Mouse (Mus musculus): ENCODE results near the gene Slc44a1. TPM values are rescaled to one million over a fixed set of nuclear protein-coding genes. Genes with fewer than 3 reads are reported as not detected.

The Slc44a1 gene
- 13.1 and 16.6 TPM in 2 replicates for polyA plus RNA-seq (2012)

DNA sequence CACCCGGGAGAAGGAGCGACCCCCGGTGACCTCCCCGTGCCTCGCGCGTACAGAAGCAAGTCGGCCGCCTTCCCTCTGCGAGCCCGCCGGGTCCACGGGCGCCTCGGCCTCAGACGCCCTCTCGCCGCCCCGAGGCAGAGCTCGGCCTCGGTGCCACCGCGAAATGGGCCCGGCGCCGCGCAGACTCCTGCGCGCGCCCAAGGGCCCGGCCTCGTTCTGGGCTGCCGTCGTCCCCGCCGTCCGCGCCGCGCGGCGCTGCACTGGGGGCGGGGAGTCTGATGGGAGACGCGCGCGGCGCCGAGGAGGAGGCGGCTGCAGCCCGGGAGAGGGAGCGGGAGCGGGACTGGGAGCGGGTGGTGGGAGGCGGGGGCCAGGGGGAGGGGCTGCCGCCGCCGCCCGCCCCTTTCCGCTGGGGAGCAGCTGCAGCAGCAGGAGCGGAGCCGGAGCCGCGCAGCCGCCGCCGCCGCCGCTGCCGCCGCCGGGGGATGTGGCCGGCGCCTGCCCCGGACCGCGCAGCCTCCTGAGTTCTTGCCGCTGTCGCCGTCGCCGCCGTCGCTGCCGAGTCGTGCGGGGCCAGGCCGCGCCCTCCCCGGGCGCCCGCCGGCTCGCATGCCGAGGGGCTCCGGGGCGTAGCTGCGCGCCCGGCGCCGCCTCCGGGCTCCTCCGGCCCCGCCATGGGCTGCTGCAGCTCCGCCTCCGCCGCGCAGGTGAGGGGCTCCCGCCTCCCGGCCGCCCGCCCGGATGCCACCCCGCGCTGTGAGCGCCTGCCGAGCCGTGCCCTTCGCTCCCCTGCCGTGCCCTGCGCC, at the start of gene Slc44a1:
TSS of gene Slc44a1 (plus strand) at position 404 of the 806 bp plus-strand sequence.
- TF ChIP-seq GATA1 (IDR thresholded peaks at IDR 0.05; ENCODE audit: low read length) = no peak

DNA sequence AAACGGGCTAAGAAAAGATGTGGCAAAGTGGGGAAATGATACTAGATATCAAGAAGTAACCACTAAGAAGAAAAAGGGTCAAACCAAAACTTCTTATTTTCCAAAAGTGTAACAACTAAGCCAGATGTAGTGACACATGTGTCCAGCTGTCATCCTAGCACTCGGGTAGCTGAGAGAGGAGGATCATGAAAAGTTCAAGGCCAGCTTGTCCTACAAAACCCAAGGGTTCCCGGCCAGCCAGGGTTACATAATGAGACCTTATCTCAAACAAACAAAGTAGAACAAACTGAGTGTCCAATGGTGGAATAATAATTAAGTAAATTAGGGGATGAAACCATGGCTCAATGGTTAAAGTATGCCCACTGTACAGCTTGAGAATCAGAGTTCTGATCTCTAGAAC, 45.2 kb upstream of the Slc44a1 start:
- no peak for TF ChIP-seq GATA1 (IDR thresholded peaks at IDR 0.05; ENCODE audit: low read length)

DNA sequence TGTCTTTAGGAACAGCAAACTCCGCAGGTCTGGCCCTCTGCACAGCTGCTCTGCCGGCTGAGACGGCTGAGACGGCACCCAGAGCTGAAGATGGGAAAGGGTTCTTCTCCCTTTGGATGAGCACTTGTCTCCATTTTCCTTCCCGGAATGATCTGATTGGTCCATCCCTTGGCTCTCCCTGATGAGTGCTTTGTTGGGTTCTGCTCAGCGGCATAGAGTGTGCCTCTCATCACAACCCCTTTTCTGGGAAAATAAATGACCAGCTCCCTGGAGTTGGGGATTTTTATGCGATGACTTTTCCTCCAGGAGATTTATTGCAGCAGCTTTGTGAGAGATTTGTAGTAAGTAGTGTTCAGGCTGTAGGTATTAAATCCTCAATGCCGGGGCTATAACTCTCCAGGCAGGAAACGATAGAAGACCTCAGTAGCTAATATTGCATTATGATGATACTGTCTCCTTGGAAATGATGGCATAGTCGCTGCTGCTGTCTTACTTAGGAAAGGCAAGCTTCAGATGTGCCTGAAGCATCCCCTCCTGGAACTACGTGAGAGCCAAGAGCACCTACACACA, 43.5 kb upstream of the Slc44a1 start:
- no peak for TF ChIP-seq GATA1 (IDR thresholded peaks at IDR 0.05; ENCODE audit: low read length)

DNA sequence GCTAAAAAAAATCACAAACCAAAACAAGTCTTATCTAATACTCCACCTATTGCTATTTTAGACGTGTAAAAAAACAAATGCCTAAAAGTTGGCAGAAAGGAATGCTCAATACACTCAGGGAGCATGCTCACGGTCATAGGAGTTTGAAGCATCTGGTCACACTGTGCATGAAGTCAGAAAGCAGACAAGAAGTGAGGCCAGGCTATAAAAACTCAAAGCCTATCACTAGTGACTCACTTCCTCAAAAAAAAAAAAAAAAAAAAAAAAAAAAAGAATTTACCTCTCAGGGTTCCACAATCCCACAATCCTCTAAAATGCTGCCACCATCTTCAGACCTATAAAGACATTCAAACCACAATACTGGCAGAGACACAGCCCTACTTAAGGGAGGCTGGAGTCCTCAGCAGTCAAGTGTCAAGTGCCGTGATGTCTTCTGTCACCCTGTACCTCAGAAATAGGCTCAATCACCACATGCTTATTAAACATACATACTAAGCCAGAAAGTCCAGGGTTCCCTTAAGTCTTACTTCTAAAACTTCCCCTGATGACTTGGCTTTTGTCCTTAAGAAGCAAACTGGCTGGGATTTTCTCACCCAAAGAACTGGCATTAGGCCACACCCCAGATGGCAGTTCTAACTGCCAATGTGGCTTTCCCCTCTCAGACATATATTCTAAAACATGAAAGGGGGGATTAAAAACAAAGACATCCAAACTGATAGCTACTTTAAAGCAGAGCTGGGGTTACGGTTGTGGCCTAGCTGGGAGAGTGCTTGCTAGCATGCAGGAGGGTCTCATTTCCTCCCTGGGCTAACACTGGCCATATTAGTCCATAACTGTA, 42.7 kb upstream of the Slc44a1 start:
- no peak for TF ChIP-seq GATA1 (IDR thresholded peaks at IDR 0.05; ENCODE audit: low read length)

DNA sequence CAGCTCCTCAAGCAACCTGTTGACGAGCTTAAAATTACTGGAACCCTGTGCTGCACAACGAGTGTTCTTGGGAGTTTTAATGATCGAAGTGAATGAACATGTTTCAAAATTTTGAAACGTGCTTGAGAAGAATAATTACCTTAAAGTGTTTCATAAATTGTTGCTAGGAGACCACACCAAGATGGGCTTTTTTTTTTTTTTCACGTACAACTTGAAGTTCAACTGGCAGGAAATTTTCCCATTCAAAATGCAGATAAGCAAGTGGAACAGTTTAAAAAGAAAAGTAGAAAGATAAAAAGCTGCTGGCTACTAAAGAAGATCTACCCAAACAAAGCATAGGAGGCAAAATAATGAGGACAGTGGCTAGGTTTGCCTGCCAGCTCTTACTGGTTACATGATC, 41.7 kb upstream of the Slc44a1 start:
- TF ChIP-seq GATA1 (IDR thresholded peaks at IDR 0.05; ENCODE audit: low read length) = no peak

DNA sequence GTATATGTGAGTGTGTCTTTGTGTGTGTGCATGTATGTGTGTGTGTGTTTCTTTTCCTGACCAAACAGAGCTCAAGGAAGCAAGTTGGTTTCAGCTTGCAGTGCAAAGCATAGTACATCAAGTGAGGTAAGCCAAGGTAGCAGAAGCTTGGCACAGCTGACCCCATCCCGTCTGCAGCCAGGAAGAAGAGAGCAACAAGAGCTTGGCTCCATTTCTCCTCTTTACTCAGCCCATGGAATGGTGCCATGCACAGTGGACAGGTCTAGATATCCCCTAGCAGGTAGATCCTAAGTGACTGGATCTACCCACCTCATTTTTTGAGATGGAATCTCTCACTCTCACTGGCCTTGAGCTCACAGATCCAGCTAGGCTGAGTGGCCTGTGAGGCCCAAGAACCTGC, 40.8 kb upstream of the Slc44a1 start:
- TF ChIP-seq GATA1 (IDR thresholded peaks at IDR 0.05; ENCODE audit: low read length) = no peak

DNA sequence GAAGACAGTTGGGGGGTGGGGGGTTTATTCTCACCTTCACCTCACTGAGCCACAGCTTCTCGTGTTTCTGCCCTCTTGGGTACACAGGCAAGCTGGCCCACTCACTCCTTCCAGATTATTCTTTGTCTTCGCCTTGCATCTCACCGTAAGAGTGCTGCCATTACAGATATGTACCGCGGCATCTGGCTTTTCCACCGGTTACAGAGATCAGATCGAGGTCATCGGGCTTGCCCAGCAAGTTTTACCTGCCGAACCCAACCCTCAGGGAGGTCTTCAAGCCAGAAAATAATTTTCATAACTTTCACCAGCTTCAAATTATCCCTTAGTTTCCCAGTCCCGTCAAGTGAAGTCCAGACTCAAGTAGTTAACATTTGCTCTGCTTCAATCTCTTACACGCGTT, 36.8 kb upstream of the Slc44a1 start:
- TF ChIP-seq GATA1 (IDR thresholded peaks at IDR 0.05; ENCODE audit: low read length) = no peak

DNA sequence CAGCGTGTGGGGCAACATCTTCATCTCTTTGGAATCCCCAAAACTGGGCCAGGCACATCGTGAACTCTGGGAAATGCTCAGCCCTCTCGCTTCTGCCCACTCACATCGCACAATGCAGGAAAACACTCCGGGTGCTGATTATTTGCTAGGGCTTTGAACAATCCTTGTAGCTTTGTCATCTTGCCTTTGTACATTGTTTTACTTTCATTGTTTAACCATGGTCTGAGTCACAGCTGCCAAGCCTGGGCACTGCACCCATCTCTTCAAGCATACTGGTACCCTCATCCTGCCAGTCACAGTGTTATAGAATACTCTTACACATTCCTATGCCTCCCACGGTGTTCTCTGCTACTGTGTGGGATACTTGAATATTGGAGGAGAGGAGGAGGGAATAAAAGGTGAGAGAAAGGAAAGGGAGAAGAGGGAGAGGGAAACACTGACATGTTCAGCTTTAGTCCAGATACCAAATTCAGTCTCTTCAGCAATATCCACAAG, 35.7 kb upstream of the Slc44a1 start:
- TF ChIP-seq GATA1 (IDR thresholded peaks at IDR 0.05; ENCODE audit: low read length) = no peak

DNA sequence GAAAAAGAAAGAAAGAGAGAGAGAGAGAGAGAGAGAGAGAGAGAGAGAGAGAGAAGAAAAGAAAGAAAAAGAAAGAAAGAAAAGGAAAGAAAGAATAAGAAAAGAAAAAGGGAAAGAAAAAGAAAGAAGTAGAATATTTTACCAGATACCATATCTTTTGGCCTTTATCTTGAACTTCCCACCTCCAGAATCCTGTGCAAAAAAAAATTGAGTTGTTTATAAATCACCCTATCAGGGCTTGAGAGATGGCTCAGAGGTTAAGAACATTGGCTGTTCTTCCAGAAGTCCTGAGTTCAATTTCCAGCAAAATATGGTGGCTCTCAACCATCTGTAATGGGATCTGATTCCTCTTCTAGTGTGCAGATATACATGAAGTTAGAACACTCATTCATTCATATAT, 33.3 kb upstream of the Slc44a1 start:
- TF ChIP-seq GATA1 (IDR thresholded peaks at IDR 0.05; ENCODE audit: low read length) = no peak

DNA sequence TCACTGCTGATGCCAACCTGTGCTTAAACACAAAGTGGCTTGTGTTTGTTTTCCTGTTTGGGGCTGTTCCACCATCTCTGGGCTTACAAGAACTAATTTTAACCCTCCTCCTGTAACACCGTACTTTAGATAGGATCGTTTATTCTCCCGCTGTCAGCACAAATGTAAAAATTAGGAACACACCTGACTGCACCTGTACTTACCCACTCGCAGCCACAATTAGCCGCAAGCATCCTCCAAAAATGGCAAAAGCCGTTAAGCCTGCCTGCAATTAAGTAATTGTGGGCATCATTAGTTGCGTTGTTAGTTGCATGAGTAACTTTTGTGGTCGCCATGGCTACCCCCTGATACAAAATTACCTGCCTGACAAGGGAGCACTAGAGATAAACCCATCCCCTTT, 31.4 kb upstream of the Slc44a1 start:
- no peak for TF ChIP-seq GATA1 (IDR thresholded peaks at IDR 0.05; ENCODE audit: low read length)

DNA sequence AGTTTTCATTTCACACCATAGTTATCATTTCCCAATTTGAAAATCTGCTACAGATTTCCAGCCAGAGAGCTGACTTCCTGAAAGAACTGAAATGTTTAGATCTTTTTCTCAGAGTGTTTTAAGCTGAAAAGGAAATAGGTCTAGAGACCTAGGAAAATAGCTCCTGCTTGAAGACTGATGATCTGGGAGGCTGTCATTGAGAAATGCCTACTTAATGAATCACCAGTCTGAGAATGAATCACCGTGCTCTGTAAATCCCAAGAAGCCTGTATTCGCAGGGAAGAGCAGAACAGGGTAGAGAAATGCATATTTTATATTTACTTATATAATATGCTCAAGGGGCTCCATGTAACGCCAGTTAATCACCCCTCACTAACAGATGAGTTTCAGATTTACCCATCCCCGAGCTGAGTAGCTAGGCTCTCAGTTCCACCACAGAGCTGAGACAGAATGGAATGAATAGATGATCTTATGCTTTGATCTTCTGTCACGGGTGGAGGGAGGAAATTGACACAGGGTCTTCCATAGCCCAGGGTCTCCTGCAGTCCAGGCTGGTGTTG, 30.6 kb upstream of the Slc44a1 start:
- TF ChIP-seq GATA1 (IDR thresholded peaks at IDR 0.05; ENCODE audit: low read length) = no peak

DNA sequence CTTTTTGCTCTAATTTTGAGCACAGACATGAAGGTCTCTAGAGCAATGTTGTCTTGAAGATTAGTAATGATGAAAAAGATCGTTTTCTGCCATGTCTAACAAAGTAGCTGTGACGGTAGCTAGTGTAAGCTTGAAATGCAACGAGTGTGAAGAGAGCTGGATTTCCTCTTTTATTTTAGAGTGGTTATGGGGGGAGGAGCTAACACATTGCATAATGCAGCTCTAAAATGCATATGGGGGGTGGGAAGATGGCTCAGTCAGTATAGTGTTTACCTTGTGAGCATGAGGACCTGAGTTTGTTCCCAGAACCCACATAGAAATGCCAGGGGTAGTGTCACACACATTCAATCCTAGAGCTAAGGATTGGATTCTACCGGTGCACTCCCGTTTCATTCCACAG, 29.5 kb upstream of the Slc44a1 start:
- no peak for TF ChIP-seq GATA1 (IDR thresholded peaks at IDR 0.05; ENCODE audit: low read length)

DNA sequence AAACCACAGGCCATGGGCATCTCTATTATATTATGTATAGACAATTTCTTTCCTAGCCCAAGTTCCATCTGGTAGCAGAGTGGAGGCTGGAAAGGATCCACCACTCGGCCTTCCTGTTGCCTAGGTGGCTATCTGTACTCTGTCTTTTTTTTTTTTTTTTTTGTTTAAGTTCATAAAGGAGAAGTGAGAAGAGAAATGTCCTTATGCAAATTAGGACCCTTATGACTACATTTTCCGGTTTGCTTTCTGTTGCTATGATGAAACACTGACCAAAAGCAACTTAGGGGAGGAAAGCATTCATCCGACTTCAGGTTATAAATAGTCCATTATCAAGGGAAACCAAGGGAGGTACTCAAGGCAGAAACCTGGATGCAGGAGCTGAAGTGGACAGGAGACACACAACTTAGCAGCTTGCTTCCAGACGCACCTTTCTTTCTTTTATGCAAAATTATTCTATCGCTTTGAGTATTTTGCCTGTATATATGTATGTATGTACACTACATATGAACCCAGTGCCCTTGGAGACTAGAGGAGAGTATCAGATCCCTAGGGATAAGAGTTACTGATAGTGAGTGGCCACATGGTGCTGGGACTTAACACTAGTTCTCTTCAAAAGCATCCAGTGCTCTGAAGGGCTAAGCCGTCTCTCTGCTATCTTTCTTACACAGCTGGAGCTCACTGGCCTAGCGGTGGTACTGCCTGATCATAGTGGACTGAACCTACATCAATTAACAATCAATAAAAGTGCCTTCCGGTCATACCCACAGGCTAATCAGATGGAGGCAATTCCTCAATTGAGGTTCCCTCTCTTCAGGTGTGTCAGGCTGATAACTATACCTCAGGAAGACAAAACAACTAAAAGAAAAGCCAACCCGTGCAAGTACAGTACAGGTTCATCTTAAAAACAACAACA, 28.0 kb upstream of the Slc44a1 start:
- peak; percentile 86 for TF ChIP-seq GATA1 (IDR thresholded peaks at IDR 0.05; ENCODE audit: low read length)

DNA sequence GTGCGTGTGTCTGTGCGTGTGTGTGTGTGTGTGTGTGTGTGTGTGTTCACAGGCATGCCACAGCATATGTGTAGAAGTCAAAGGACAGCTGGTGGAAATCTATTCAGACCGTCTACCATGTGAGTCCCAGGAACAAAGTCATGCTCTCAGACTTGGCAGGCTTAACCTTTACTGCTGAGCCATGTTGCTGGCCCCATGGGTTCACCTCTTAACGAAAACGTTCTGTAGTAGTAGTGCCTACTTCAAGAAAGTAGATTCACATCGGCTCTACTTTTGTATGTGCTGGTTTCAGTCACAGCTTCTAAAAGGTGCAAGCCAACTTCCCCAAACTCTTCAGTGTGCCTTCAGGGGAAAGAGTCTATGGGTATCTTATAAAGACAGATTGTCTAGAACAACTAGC, 27.2 kb upstream of the Slc44a1 start:
- TF ChIP-seq GATA1 (IDR thresholded peaks at IDR 0.05; ENCODE audit: low read length) = no peak
